Mouse (Mus musculus): ENCODE measurements around the gene Atg10. TPM values are rescaled to one million over a fixed set of nuclear protein-coding genes. Genes with fewer than 3 reads are reported as not detected.

Atg10 gene
- polyA plus RNA-seq, 1 experiment from 2014 or later = 17.3 TPM

DNA sequence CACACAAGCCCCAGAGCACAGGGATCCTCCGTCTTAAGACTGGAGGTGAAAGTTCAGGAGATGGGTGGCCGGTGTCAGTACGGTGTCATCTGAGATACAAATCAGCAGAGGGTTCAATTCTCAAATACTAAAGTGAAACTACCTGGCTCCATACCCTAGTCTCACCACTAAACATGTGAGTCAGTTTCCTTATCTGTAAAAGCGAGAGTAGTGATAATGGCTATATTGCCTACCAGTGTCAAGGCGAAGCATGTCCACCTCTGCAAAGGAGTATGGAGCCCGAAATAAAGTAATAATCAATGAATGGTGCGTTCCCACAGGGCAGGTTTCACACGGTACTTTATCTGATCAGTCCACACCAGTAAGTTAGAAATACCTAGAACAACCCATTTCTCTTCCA lies 43.4 kb downstream of the Atg10 start:
- H3K9ac ChIP-seq (ENCODE audit: low read depth, low read length) = no peak overlapping the region
- no peaks in the 10 kb centered on the region for H3K36me3 ChIP-seq (ENCODE audit: control insufficient read depth, insufficient read depth, low read length)
- H3K27ac ChIP-seq (ENCODE audit: low read depth, low read length) = no peak overlapping the region
- DNase-seq (ENCODE audit: low spot score) = no peak
- H3K4me3 ChIP-seq (ENCODE audit: low read depth, low read length) = no peak overlapping the region
- no peaks in the 10 kb centered on the region for H3K27me3 ChIP-seq (ENCODE audit: control insufficient read depth, insufficient read depth, low read length)
- ATAC-seq (ENCODE audit: low FRiP score) = no peak
- H3K4me2 ChIP-seq (replicated peaks; ENCODE audit: low read depth, low read length) = no peak overlapping the region
- 92% methylated on average over 8 of the region's 8 CpGs for WGBS
- no peaks in the 10 kb centered on the region for H3K9me3 ChIP-seq (ENCODE audit: control insufficient read depth, low read length)
- peaks cover 7% of the 10 kb centered on the region; the same call in 1 of the 2 replicates for H3K4me1 ChIP-seq (replicated peaks; ENCODE audit: control insufficient read depth, insufficient read depth, low read length)

GRCm38 (mm10) chr13:91179174-91179899 lies 44.4 kb downstream of the Atg10 start:
- Histone ChIP-seq H3K4me3 (ENCODE audit: low read depth, low read length) (no peak overlapping the region), H3K27me3 (ENCODE audit: control insufficient read depth, insufficient read depth, low read length) (no peaks in the 10 kb centered on the region), H3K36me3 (ENCODE audit: control insufficient read depth, insufficient read depth, low read length) (no peaks in the 10 kb centered on the region), H3K4me2 (replicated peaks; ENCODE audit: low read depth, low read length) (no peak overlapping the region), H3K9me3 (ENCODE audit: control insufficient read depth, low read length) (no peaks in the 10 kb centered on the region), H3K4me1 (replicated peaks; ENCODE audit: control insufficient read depth, insufficient read depth, low read length) (peaks cover 7% of the 10 kb centered on the region; the same call in 1 of the 2 replicates), H3K27ac (ENCODE audit: low read depth, low read length) (no peak overlapping the region), H3K9ac (ENCODE audit: low read depth, low read length) (no peak overlapping the region)
- 59% methylated on average over 8 of the region's 8 CpGs for WGBS
- peak; percentile 15; the same call in 1 of the 2 replicates for ATAC-seq (ENCODE audit: low FRiP score)
- no peak for DNase-seq (ENCODE audit: low spot score)

DNA sequence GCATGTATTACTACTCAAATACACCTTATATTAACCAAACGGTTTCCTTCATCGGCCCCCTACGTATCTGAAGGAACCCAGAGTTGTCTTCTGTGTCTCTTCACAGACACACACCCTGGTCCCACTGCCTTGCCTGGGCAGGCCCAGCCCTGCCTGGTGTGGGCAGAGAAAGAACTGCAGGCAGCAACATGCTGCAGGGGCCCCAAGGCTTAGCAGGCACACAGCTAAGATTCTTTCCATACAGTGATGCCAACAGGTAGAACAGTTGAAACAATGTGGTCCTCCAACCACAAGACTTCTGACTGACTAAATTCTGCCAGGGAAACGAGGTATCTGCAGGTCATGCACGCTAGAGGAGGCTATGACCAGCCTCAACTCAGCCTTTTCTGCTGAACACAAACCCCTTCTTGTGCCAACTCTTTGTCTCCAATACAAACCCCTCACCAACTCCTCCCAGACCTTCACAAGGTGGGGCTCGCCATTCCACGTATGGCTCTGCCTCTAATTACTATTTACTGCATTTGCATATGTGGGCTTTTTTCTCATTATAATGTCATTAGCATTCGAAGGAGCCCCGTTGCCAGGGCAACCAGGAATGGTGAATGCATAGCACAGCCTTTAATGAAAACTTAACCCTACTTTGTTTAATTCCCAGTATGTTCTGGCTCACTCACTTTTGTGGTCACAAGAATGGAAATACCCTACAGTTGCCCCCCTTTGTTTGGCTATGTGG lies 45.2 kb downstream of the Atg10 start:
- 38% methylated on average over 9 of the region's 9 CpGs for WGBS
- Histone ChIP-seq H3K9ac (ENCODE audit: low read depth, low read length) (no peak overlapping the region), H3K27ac (ENCODE audit: low read depth, low read length) (no peak overlapping the region), H3K27me3 (ENCODE audit: control insufficient read depth, insufficient read depth, low read length) (no peaks in the 10 kb centered on the region), H3K4me3 (ENCODE audit: low read depth, low read length) (no peak overlapping the region), H3K4me2 (replicated peaks; ENCODE audit: low read depth, low read length) (no peak overlapping the region), H3K36me3 (ENCODE audit: control insufficient read depth, insufficient read depth, low read length) (no peaks in the 10 kb centered on the region), H3K9me3 (ENCODE audit: control insufficient read depth, low read length) (no peaks in the 10 kb centered on the region), H3K4me1 (replicated peaks; ENCODE audit: control insufficient read depth, insufficient read depth, low read length) (peaks cover 7% of the 10 kb centered on the region; the same call in 1 of the 2 replicates)
- ATAC-seq (ENCODE audit: low FRiP score) = peak; percentile 88
- peak; percentile 64 for DNase-seq (ENCODE audit: low spot score)

- Histone ChIP-seq H3K9ac (ENCODE audit: low read depth, low read length) (no peak overlapping the region), H3K9me3 (ENCODE audit: control insufficient read depth, low read length) (no peaks in the 10 kb centered on the region), H3K4me1 (replicated peaks; ENCODE audit: control insufficient read depth, insufficient read depth, low read length) (peaks cover 7% of the 10 kb centered on the region; the same call in 1 of the 2 replicates), H3K27ac (ENCODE audit: low read depth, low read length) (no peak overlapping the region), H3K27me3 (ENCODE audit: control insufficient read depth, insufficient read depth, low read length) (no peaks in the 10 kb centered on the region), H3K36me3 (ENCODE audit: control insufficient read depth, insufficient read depth, low read length) (no peaks in the 10 kb centered on the region), H3K4me3 (ENCODE audit: low read depth, low read length) (no peak overlapping the region), H3K4me2 (replicated peaks; ENCODE audit: low read depth, low read length) (no peak overlapping the region)
- 54% methylated on average over 3 of the region's 3 CpGs for WGBS
- ATAC-seq (ENCODE audit: low FRiP score) (no peak), DNase-seq (ENCODE audit: low spot score) (no peak)
Measured at GRCm38 (mm10) chr13:91175347-91175746, 48.4 kb downstream of the Atg10 start.

GRCm38 (mm10) chr13:91171766-91172491 lies 51.8 kb downstream of the Atg10 start:
- Histone ChIP-seq H3K36me3 (ENCODE audit: control insufficient read depth, insufficient read depth, low read length) (no peaks in the 10 kb centered on the region), H3K27me3 (ENCODE audit: control insufficient read depth, insufficient read depth, low read length) (no peaks in the 10 kb centered on the region), H3K9me3 (ENCODE audit: control insufficient read depth, low read length) (no peaks in the 10 kb centered on the region), H3K4me3 (ENCODE audit: low read depth, low read length) (no peak overlapping the region), H3K9ac (ENCODE audit: low read depth, low read length) (no peak overlapping the region), H3K4me1 (replicated peaks; ENCODE audit: control insufficient read depth, insufficient read depth, low read length) (no peaks in the 10 kb centered on the region), H3K4me2 (replicated peaks; ENCODE audit: low read depth, low read length) (no peak overlapping the region), H3K27ac (ENCODE audit: low read depth, low read length) (no peak overlapping the region)
- WGBS = 84% methylated on average over 15 of the region's 15 CpGs
- ATAC-seq (ENCODE audit: low FRiP score) (no peak), DNase-seq (ENCODE audit: low spot score) (no peak)

GRCm38 (mm10) chr13:91171205-91171604 lies 52.6 kb downstream of the Atg10 start:
- Histone ChIP-seq H3K27me3 (ENCODE audit: control insufficient read depth, insufficient read depth, low read length) (no peaks in the 10 kb centered on the region), H3K4me1 (replicated peaks; ENCODE audit: control insufficient read depth, insufficient read depth, low read length) (no peaks in the 10 kb centered on the region), H3K27ac (ENCODE audit: low read depth, low read length) (no peak overlapping the region), H3K9ac (ENCODE audit: low read depth, low read length) (no peak overlapping the region), H3K4me2 (replicated peaks; ENCODE audit: low read depth, low read length) (no peak overlapping the region), H3K9me3 (ENCODE audit: control insufficient read depth, low read length) (no peaks in the 10 kb centered on the region), H3K36me3 (ENCODE audit: control insufficient read depth, insufficient read depth, low read length) (no peaks in the 10 kb centered on the region), H3K4me3 (ENCODE audit: low read depth, low read length) (no peak overlapping the region)
- DNase-seq (ENCODE audit: low spot score) (no peak), ATAC-seq (ENCODE audit: low FRiP score) (no peak)
- WGBS = 90% methylated on average over 5 of the region's 5 CpGs

GRCm38 (mm10) chr13:91169529-91170319 lies 54.0 kb downstream of the Atg10 start:
- Histone ChIP-seq H3K27ac (ENCODE audit: low read depth, low read length) (no peak overlapping the region), H3K9ac (ENCODE audit: low read depth, low read length) (no peak overlapping the region), H3K36me3 (ENCODE audit: control insufficient read depth, insufficient read depth, low read length) (no peaks in the 10 kb centered on the region), H3K4me1 (replicated peaks; ENCODE audit: control insufficient read depth, insufficient read depth, low read length) (no peaks in the 10 kb centered on the region), H3K4me2 (replicated peaks; ENCODE audit: low read depth, low read length) (no peak overlapping the region), H3K27me3 (ENCODE audit: control insufficient read depth, insufficient read depth, low read length) (no peaks in the 10 kb centered on the region), H3K4me3 (ENCODE audit: low read depth, low read length) (no peak overlapping the region), H3K9me3 (ENCODE audit: control insufficient read depth, low read length) (no peaks in the 10 kb centered on the region)
- ATAC-seq (ENCODE audit: low FRiP score) (no peak), DNase-seq (ENCODE audit: low spot score) (no peak)
- WGBS = 83% methylated on average over 17 of the region's 17 CpGs

DNA sequence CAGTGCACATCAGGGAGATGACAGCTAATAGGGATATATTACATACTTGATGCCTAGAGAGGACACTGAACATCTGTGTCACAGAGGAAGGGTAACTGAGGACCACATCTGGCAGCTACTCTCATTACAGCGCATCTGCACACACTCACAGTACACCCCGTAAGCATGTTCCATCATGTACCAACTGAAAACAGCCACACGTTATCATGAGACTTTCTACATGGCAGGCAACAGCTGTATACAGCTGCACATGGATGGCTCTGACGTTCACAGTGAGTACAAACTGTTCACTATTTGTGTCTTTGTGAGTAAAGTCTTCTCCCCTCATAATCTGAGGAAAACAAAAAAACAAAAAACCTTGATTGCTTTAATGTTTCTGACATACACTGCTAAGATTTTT lies 55.3 kb downstream of the Atg10 start:
- no peak for DNase-seq (ENCODE audit: low spot score)
- Histone ChIP-seq H3K4me1 (replicated peaks; ENCODE audit: control insufficient read depth, insufficient read depth, low read length) (no peaks in the 10 kb centered on the region), H3K9me3 (ENCODE audit: control insufficient read depth, low read length) (no peaks in the 10 kb centered on the region), H3K4me2 (replicated peaks; ENCODE audit: low read depth, low read length) (no peak overlapping the region), H3K9ac (ENCODE audit: low read depth, low read length) (no peak overlapping the region), H3K27ac (ENCODE audit: low read depth, low read length) (no peak overlapping the region), H3K36me3 (ENCODE audit: control insufficient read depth, insufficient read depth, low read length) (no peaks in the 10 kb centered on the region), H3K27me3 (ENCODE audit: control insufficient read depth, insufficient read depth, low read length) (no peaks in the 10 kb centered on the region), H3K4me3 (ENCODE audit: low read depth, low read length) (no peak overlapping the region)
- no peak for ATAC-seq (ENCODE audit: low FRiP score)
- 88% methylated on average over 4 of the region's 4 CpGs for WGBS
